Mouse (Mus musculus): ENCODE measurements around the gene Adam22. TPM values are rescaled to one million over a fixed set of nuclear protein-coding genes. Genes with fewer than 3 reads are reported as not detected.

The Adam22 gene
- polyA plus RNA-seq, 1 experiment from 2014 or later, result 24.3 TPM

Small RNA genes lying within 50 kb of the gene (microRNA-seq; reads per million reads assigned to microRNA genes)
- not detected for gene Gm24196

Other genes with a start within 250 kb of the Adam22 start
- gene Dbf4, start 54.6 kb upstream of the Adam22 start, polyA plus RNA-seq (2016; fragmentation: Nextera tagmentation; extraction: Ambion mirVana), result 67.6 and 69.1 TPM in 2 replicates
- 10.8 and 12.8 TPM in 2 replicates for gene Slc25a40, start 54.7 kb upstream of the Adam22 start, polyA plus RNA-seq (2016; fragmentation: Nextera tagmentation; extraction: Ambion mirVana)

All from forebrain, embryonic 12.5 days (tissue).